Mouse (Mus musculus) intestine, embryonic 15.5 days (tissue): ENCODE measurements at regions not wholly inside any gene's neighbourhood (a gene's known extent, or its start where the extent isn't known, plus 50 kb on each side); places are given as distances from the start of the nearest gene placed in this dataset.

Experiments
- ATAC-seq: fragments of 200-750 bp; cut with Nextera tagmentation; 2 replicates; pipeline ENCODE4 v1.8.0; 2017; ENCODE audit warnings: moderate TSS enrichment, moderate library complexity
- H3K27ac ChIP-seq: fragments of 300-500 bp; sonication (generic); 2 replicates; pipeline ENCODE4 v1.5.1; 2015; ENCODE audit warnings: mild to moderate bottlenecking, inconsistent platforms
- H3K27me3 ChIP-seq: fragments of 300-500 bp; sonication (generic); replicated peaks from 2 replicates; pipeline ENCODE4 v1.6.1; 2015; ENCODE audit warnings: inconsistent platforms
- H3K36me3 ChIP-seq: fragments of 300-500 bp; sonication (generic); 2 replicates; pipeline ENCODE4 v1.6.1; 2015; ENCODE audit warnings: inconsistent platforms
- H3K4me1 ChIP-seq: fragments of 300-500 bp; sonication (generic); replicated peaks from 2 replicates; pipeline ENCODE4 v1.6.1; 2015; ENCODE audit warnings: inconsistent platforms
- H3K4me2 ChIP-seq: fragments of 300-500 bp; sonication (generic); replicated peaks from 2 replicates; pipeline ENCODE4 v1.6.1; 2015; ENCODE audit warnings: mild to moderate bottlenecking, inconsistent platforms
- H3K4me3 ChIP-seq: fragments of 300-500 bp; sonication (generic); replicated peaks from 2 replicates; pipeline ENCODE4 v1.5.1; 2015; ENCODE audit warnings: inconsistent platforms
- H3K9ac ChIP-seq: fragments of 300-500 bp; sonication (generic); 2 replicates; pipeline ENCODE4 v1.6.1; 2015; ENCODE audit warnings: inconsistent platforms
- H3K9me3 ChIP-seq: fragments of 300-500 bp; sonication (generic); 2 replicates; pipeline ENCODE4 v1.6.1; 2016; ENCODE audit warnings: inconsistent platforms
- WGBS: fragments of 180-500 bp; shearing (Covaris S2); methylation state at CpG from one replicate; pipeline ENCODE4 v1.1.7; 2015; 5-methylcytosine and 5-hydroxymethylcytosine counted together

DNA sequence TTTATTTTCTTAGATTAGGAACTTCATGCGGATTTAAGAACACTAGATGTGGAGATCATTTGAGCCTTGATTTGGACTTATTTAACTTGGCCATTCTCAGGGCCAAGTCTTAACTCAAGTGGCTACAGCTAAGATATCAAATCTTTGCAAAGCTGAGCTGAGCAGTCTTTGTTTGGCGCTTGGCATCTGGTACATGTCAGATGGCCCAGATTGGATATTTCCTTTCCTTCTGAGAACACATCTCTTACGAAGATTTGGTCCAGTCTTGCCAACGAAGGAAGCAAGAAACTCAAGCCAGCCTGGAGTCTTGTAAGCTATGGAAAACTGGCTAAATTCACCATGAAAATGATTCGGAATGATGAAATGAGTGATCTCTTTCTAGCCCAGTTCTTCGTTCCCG lies 59.1 kb upstream of the Cdc42ep3 start:
- Histone ChIP-seq H3K27ac (no peak overlapping the region), H3K36me3 (no peaks in the 10 kb centered on the region), H3K27me3 (no peaks in the 10 kb centered on the region), H3K9ac (no peak overlapping the region), H3K4me2 (no peak overlapping the region), H3K4me1 (no peaks in the 10 kb centered on the region), H3K4me3 (no peak overlapping the region), H3K9me3 (no peaks in the 10 kb centered on the region)
- ATAC-seq, result no peak
- 88% methylated on average over 7 of the region's 7 CpGs for WGBS

DNA sequence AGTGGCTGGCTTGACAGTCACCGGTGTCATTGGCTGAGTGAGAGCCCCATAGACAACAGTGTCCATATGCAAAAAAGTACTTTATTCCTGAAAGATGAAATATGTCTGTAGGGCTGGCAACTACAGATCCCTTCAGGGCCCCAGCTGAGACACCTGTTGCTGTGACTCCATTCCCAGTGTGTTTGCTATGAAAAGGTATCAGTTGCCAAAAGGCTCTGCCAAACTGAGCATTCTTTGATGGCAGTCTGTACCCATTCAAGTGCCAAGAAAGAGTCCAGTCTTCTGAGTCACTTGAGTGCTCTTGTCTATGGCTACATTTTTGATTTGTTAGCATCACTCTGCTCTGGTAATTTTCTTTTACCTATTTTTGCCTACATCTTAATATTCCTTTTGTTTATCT lies 63.1 kb upstream of the Cdc42ep3 start:
- 83% methylated on average over 1 of the region's 1 CpGs for WGBS

DNA sequence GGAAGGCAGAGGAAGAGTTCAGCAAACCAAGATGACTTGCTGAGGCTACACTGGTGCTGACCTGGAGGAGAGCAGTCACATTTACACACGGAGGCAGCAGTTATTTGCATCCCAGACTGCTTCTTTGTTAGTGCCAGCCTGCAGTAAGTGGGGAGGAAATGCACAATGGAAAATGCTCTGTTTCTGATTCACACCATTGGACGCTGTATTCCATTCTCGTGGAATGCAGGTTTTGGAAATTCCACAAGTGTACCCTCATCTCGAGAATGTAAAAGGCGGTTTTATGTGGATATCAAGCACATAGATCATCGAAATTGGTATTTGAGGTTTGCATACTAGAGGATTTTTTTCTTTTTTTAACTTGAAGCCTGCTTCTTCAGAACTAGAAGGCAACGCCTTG lies 66.7 kb upstream of the Cdc42ep3 start:
- WGBS, result 70% methylated on average over 7 of the region's 7 CpGs
- Histone ChIP-seq H3K4me3 (no peak overlapping the region), H3K27me3 (no peaks in the 10 kb centered on the region), H3K9me3 (no peaks in the 10 kb centered on the region), H3K27ac (no peak overlapping the region), H3K4me2 (no peak overlapping the region), H3K9ac (no peak overlapping the region), H3K4me1 (no peaks in the 10 kb centered on the region), H3K36me3 (no peaks in the 10 kb centered on the region)
- no peak for ATAC-seq

More for the DNA sequence above, 63.1 kb upstream of the Cdc42ep3 start:
- no peaks in the 10 kb centered on the region for H3K27me3 ChIP-seq
- no peaks in the 10 kb centered on the region for H3K36me3 ChIP-seq
- H3K4me3 ChIP-seq, result no peak overlapping the region
- H3K9me3 ChIP-seq, result no peaks in the 10 kb centered on the region
- no peak overlapping the region for H3K9ac ChIP-seq
- ATAC-seq, result no peak
- H3K4me2 ChIP-seq, result no peak overlapping the region
- H3K4me1 ChIP-seq, result no peaks in the 10 kb centered on the region
- no peak overlapping the region for H3K27ac ChIP-seq

DNA sequence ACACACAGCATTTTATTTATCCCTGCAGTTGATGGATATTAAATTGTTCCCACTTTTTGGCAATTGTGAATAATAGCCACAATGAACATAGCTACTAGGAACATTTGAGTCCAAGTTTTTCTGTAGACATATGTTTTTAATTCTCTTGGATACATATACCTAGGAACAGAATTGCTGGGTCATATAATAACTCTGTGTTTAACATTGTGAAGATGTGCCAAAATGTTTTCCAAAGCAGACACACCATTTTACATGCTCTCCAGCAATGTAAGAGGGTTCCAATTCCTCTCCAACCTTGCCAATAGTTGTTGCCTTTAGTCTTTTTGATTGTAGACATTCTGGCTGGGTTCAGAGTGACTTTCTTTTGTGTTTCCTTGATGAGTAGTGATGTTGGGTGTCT lies 84.3 kb upstream of the Cdc42ep3 start:
- no peak for ATAC-seq
- no peak overlapping the region for H3K27ac ChIP-seq
- no peak overlapping the region for H3K4me3 ChIP-seq
- H3K4me2 ChIP-seq, result no peak overlapping the region
- no peaks in the 10 kb centered on the region for H3K27me3 ChIP-seq
- no peaks in the 10 kb centered on the region for H3K36me3 ChIP-seq
- no peaks in the 10 kb centered on the region for H3K9me3 ChIP-seq
- no peak overlapping the region for H3K9ac ChIP-seq
- H3K4me1 ChIP-seq, result no peaks in the 10 kb centered on the region

DNA sequence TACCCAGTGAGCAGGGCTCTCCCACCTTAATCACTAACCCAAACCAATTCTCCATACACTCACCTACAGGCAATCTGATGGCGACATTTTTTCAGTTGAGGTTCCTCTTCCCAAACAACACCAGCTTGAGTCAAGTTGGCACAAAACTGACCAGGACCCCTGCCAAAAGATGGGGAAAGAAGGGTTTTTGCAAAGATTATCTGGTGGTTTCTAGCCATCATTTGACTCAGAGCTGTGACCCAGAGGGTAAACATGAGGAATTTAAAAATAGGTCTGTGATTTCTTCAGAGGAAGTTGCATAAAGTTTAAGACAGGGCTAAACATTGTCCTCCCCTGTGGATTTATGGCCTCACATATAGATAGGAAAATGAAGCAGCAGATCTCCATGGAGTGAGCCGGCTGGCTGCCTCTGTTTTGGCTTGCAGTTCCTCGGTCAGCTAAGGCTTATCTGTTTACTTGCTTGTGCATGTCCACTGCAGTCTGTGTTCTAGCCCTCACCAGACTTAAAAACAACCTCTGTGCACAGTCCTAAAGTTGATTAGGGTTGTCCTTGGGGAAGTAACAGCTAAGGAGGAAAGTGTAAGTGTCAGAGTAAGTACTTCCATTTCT lies 87.7 kb upstream of the Cdc42ep3 start:
- Histone ChIP-seq H3K4me2 (no peak overlapping the region), H3K27ac (no peak overlapping the region), H3K4me3 (no peak overlapping the region), H3K27me3 (no peaks in the 10 kb centered on the region), H3K9ac (no peak overlapping the region), H3K36me3 (no peaks in the 10 kb centered on the region), H3K9me3 (no peaks in the 10 kb centered on the region), H3K4me1 (no peaks in the 10 kb centered on the region)
- 55% methylated on average over 3 of the region's 3 CpGs for WGBS
- no peak for ATAC-seq

DNA sequence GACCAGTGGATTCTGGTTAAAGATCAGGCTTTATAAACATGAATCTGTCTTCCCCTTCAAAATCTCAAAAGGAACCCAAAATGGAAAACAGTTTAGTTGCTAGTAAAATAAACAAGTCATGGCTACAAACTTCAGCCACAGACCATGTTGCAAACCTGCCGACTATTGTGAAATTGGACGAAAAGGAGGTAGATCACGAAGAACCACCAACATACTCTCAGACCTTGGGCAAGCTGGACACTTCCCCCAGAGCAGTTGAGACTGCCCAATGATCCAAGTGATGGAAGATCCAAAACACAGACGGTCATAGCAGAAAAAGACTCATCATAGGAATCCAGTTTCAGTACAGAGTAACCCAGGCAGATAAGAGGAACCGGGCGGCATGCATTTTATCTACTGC lies 92.3 kb upstream of the Cdc42ep3 start:
- 81% methylated on average over 6 of the region's 6 CpGs for WGBS

DNA sequence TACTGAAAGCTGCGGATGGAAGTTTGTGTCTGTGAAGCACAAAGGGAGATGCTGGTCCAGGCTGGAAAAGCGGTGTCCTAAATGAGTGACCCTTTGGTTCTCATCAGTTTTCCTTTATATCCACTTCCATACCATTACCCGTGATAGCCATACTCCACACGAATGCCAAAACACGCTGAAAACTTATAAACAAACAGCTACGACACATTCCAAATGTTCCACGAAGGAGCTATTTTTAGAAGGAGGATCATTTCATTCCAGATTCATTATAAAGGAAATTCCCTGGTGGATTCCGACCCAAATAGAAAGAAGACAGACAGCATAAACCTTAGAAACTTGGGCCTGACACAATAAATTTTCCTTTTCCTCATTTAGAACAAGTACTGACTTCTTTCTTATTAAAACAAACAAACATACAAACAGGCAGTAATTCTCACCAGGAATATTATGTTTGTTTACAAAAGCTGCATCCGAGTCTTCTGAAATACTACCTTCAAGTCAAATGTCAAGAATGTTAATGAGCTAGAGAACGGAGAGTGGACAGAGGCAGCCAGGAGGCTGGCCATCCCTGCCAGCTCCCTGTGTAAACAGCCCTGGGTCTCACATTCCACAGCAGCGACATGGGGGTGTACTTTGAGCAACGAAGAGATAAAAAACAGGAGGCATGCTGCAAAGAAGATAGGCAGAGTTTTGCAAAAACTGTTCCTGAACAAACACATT lies 96.4 kb upstream of the Cdc42ep3 start:
- Histone ChIP-seq H3K4me1 (peaks cover 5% of the 10 kb centered on the region), H3K4me3 (no peak overlapping the region), H3K9ac (no peak overlapping the region), H3K36me3 (no peaks in the 10 kb centered on the region), H3K9me3 (no peaks in the 10 kb centered on the region), H3K4me2 (no peak overlapping the region), H3K27ac (no peak overlapping the region), H3K27me3 (no peaks in the 10 kb centered on the region)
- ATAC-seq, result no peak; the same call in 1 of the 2 replicates
- WGBS, result 24% methylated on average over 12 of the region's 12 CpGs

More for the DNA sequence above, 92.3 kb upstream of the Cdc42ep3 start:
- Histone ChIP-seq H3K36me3 (no peaks in the 10 kb centered on the region), H3K4me3 (no peak overlapping the region), H3K9ac (no peak overlapping the region), H3K4me1 (no peaks in the 10 kb centered on the region; the same call in 1 of the 2 replicates), H3K4me2 (no peak overlapping the region), H3K27me3 (no peaks in the 10 kb centered on the region), H3K27ac (no peak overlapping the region), H3K9me3 (no peaks in the 10 kb centered on the region)
- no peak for ATAC-seq

DNA sequence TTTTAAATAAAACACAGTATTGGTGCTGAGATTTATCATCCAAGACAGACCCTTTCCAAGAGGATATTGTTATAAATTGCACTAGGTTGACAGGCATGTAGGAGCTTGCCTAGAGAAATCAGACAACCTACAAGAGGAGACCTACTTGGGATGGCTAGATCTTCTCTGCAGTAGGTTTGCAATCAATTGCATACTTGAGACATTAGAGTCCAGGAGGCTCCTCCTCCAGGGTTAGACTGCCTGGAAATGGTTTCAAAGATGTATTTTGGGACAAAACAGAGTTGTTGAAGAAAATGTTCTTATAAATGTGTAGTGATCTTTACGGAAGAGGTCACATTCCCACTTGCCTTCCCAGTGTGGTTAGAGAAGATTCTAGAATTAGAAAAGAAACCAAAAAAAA lies 98.9 kb upstream of the Cdc42ep3 start:
- H3K36me3 ChIP-seq, result no peaks in the 10 kb centered on the region
- no peak overlapping the region for H3K9ac ChIP-seq
- no peak overlapping the region for H3K4me2 ChIP-seq
- no peak for ATAC-seq
- no peak overlapping the region for H3K4me3 ChIP-seq
- H3K27ac ChIP-seq, result no peak overlapping the region
- peaks cover 5% of the 10 kb centered on the region for H3K4me1 ChIP-seq
- 77% methylated on average over 1 of the region's 1 CpGs for WGBS
- no peaks in the 10 kb centered on the region for H3K27me3 ChIP-seq
- no peaks in the 10 kb centered on the region for H3K9me3 ChIP-seq

DNA sequence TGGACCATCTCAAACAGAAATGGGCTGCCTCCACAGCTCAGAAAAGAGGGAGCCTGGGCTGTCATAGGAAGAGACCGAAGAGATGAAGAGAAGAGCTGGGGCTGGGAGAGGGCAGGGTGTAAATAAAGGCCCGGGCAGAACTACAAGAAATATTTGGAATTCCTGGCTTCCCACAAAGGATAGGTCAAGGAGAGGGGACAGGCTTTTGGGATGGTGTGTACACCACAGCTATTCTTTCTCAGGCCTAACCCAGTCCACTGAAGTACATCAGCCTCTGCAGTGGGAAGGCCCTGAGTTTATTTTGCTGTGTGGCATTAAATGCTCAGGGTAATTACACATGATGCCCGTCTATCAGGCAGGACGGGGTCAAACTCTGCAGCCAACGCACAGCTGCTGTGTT lies 99.6 kb upstream of the Cdc42ep3 start:
- Histone ChIP-seq H3K4me1 (peaks cover 5% of the 10 kb centered on the region), H3K36me3 (no peaks in the 10 kb centered on the region), H3K9me3 (no peaks in the 10 kb centered on the region), H3K4me3 (no peak overlapping the region), H3K4me2 (no peak overlapping the region), H3K9ac (no peak overlapping the region), H3K27me3 (no peaks in the 10 kb centered on the region), H3K27ac (no peak overlapping the region)
- 27% methylated on average over 5 of the region's 5 CpGs for WGBS
- peak; percentile 49; the same call in 1 of the 2 replicates for ATAC-seq

DNA sequence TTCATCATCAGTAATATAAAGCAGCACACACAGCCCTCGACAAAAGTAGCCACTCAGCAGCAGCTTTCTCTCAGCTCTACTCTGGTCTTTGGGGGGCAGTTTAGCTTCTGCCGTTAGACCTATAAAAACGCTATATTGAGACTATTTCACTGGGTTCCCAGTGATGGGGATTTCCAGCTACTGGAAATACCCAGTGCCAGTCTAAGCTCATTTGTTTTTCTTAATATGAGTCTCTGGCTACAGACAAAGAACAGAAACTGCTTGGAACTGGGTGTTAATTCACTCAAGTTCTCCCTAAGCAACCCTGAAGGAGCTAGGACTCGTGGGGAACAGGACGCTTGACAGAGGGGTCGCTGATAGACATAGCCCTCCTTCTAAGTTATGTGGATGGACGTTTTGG lies 100.3 kb upstream of the Cdc42ep3 start:
- Histone ChIP-seq H3K9me3 (no peaks in the 10 kb centered on the region), H3K4me3 (no peak overlapping the region), H3K4me1 (peaks cover 5% of the 10 kb centered on the region), H3K27me3 (no peaks in the 10 kb centered on the region), H3K4me2 (no peak overlapping the region), H3K36me3 (no peaks in the 10 kb centered on the region), H3K9ac (no peak overlapping the region), H3K27ac (no peak overlapping the region)
- 63% methylated on average over 7 of the region's 7 CpGs for WGBS
- no peak for ATAC-seq

DNA sequence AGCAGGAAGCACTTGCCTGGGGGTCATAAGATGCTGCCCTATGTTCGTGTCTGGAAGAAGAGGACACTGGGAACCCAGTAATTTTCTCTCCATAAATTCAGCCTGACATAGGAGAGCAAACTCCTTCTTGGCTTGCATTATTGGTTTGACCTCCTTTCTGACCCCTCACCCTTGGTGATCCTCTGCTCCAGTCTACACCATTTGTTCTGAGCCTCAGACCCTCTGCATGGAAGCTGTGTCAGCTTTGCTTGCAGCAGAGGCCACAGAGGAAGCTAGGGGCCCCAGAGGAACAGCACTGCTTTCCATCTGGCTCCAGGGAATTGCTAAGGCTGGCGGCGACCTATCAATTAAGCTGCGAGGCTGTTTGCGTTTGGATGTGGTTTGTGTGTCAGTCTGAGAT lies 102.7 kb upstream of the Cdc42ep3 start:
- no peaks in the 10 kb centered on the region for H3K27me3 ChIP-seq
- H3K9me3 ChIP-seq, result no peaks in the 10 kb centered on the region
- peaks cover 5% of the 10 kb centered on the region; the same call in 1 of the 2 replicates for H3K4me1 ChIP-seq
- WGBS, result 44% methylated on average over 5 of the region's 5 CpGs
- H3K9ac ChIP-seq, result no peak overlapping the region
- no peak overlapping the region for H3K4me2 ChIP-seq
- no peaks in the 10 kb centered on the region for H3K36me3 ChIP-seq
- no peak for ATAC-seq
- H3K27ac ChIP-seq, result no peak overlapping the region
- H3K4me3 ChIP-seq, result no peak overlapping the region

DNA sequence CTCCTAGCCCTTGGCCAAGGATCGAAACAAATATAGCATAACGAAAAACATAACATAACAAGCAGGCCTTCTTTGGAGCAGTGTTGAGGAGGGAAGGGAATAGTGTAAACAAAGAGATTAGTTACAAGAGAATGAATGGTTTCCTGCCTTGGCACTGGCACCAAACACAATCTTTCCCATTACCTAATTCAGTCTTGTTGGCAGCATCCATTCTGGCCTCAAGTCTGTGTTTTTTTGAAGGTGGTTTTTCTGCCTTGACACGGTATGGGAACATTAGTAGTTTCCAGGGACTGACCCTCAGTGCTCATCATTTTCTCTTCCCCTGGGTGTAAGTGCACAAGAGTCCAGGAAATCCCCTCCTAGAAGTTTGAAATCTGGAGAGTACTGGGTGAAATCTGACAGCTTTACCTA lies 106.8 kb upstream of the Cdc42ep3 start:
- Histone ChIP-seq H3K9me3 (no peaks in the 10 kb centered on the region), H3K4me1 (no peaks in the 10 kb centered on the region; the same call in 1 of the 2 replicates), H3K27ac (no peak overlapping the region), H3K4me3 (no peak overlapping the region), H3K9ac (no peak overlapping the region), H3K36me3 (no peaks in the 10 kb centered on the region), H3K4me2 (no peak overlapping the region), H3K27me3 (no peaks in the 10 kb centered on the region)
- WGBS, result 30% methylated on average over 3 of the region's 3 CpGs
- no peak; the same call in 1 of the 2 replicates for ATAC-seq

DNA sequence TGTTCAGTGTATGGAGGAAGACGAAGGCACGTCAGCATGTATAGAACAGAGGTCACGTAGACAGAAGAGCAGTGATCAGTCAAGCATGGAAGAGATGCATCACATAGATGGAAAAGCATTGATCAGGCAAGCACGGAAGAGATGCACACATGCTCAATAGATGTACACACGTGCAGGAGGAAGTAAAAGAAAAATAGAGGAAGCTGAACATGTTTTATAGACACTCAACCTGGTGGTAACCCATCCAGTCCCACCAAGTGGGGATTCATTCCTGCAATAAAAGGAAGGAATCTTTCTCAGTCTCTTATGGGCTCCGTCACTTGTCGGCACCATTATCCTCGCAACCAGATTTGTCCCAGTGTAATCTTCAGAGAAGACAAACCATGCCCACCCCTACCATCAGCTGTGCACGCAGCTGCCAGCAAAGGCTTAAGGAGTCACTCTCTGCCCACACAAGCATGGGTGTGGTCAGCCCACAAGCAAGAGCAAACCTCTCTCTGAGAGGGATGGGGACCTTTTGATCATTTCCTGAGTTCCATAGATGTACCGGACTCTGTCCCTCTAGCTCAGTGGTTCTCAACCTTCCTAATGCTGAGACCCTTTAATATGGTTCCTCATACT lies 108.3 kb upstream of the Cdc42ep3 start:
- Histone ChIP-seq H3K4me1 (no peaks in the 10 kb centered on the region; the same call in 1 of the 2 replicates), H3K27me3 (no peaks in the 10 kb centered on the region), H3K9me3 (no peaks in the 10 kb centered on the region), H3K36me3 (no peaks in the 10 kb centered on the region), H3K4me2 (no peak overlapping the region), H3K9ac (no peak overlapping the region), H3K27ac (no peak overlapping the region), H3K4me3 (no peak overlapping the region)
- WGBS, result 92% methylated on average over 10 of the region's 10 CpGs
- no peak for ATAC-seq
